Mouse (Mus musculus) thymus, postnatal 25 days (tissue): ENCODE results near the gene Vmac.
A peak's percentile ranks its signal among the peaks of the same experiment; 100 is the strongest.

Experiments used
- DNase-seq: peaks from one replicate; pipeline ENCODE4 v3.0.0; 2022

Gene Vmac

DNA sequence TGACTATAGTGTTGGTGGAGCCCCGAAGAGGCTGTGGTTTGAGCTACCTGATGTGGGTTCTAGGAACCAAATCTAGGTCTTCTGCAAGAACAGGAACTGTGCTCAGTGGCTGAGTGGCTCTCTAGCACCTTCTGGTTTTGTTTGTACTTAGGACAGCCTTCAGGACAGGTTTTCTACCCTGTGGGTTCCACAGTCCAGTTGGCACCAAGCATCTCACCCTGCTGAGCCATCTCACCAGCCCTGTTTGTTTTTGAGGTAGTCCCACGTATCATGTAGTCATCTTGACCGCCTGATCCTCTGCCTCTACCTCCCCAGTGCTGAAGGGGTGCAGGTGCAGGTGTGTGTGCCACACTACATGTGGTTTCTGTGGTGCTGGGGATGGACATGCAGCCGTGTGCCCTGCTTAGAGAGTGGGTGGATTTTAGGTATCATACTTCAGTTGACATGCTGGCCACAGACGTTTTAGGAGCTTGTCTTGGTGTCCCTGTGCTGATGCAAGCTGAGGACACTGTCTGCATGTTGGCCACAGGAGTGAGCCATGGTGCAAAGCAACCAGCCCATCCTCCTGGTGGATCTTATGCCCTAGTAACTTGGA lies 34.2 kb downstream of the Vmac start:
- peak; percentile 55 for DNase-seq

DNA sequence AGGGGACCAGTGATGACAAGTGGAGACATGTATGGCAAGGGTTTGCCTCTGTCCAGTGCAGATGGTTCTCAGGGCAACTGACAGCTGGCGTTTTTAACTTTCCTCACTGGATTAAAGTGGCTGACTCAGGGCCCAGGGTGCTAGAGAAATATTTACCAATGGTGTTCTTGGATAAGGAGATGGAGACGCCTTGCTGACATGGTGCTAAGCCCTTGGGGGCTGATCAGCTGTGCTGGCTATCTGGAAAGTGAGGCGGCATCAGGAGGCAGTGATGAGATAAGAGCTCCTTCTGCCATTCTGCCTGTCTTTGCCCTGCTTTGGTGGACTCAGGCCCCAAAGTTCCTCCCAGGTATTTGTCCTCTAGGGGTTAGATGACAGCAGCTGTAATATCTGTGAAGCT lies 34.9 kb downstream of the Vmac start:
- no peak for DNase-seq

- no peak for DNase-seq
These were observed 36.0 kb downstream of the Vmac start for GRCm38 (mm10) chr17:56681791-56682190.

DNA sequence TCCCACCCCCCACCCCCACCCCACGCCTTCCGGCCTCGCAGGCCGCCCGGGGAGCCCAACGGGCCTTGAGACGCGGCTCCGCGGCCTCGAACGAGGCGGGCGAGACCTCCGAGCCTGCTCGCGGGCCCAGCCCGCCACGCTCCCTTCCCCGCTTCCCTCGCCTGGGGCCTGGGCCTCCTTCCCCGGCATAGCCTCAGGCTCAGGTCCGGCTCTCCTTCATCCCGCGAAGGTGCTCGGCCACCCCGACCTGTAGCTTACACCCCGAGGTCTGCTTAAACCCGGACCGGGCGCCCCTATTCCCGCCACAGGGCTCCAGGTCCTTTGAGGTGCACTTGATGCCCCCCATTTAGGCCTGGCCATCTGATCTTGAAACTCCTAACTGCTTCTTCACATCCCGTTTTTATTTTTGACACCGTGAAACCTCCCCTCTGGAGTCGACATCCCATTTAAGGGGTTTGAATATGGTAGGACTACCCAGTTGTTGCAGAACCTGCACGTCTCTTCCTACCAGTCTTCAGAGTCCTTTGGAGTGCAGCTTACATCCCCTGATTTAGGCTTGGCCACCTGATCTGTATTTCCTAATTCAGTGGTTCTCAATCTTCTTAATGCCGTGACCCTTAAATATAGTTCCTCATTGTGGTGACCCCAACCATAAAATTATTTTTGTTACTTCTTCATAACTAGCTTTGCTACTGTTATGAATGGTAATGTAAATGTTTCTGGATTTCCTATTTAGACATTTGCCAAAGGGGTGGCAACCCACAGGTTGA lies 44.0 kb downstream of the Vmac start:
- DNase-seq, result no peak

GRCm38 (mm10) chr17:56672941-56673646 lies 44.7 kb downstream of the Vmac start, which contains the start of gene Ranbp3:
Gene Ranbp3 (plus strand): TSS chr17:56673294.
- DNase-seq, result peak; percentile 99

DNA sequence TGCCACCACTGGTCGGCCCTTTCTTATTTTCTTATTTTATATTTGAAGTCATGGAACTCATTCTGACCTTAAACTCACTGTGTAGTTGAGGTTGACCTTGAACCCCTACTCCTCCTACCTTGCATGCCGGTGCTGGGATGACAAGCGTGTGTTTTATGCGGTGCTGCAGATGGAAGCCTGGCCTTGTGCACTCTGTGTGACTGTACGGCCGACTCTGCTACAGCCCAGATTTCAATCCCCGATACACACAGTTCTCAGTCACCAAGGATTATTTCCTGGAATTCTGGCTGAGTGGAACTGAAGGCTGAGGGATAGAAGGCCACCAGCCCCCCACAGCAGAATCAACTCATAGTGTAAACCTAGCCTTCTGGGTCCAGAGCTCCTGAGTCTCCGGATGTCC lies 48.1 kb downstream of the Vmac start:
- no peak for DNase-seq

GRCm38 (mm10) chr17:56668384-56669144 lies 49.3 kb downstream of the Vmac start:
- DNase-seq, result peak; percentile 84

DNA sequence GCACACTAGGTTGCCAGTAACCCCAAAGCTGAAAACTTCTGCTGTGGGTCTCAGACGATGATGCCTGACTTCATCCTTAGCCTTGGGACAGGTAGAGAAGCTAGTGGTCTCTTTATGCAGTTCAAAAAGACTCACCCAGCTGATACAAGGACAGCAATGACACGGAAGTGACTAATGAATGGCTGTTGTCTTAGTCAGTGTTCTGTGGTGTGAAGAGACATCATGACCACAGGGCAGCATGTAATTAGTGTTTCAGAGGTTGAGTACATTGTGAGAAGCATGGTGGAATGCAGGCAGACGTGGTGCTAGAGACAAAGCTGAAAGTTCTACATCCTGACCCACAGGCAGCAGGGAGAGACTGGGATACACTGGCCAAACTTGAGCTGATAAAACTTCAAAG lies 50.2 kb downstream of the Vmac start:
- DNase-seq, result no peak

DNA sequence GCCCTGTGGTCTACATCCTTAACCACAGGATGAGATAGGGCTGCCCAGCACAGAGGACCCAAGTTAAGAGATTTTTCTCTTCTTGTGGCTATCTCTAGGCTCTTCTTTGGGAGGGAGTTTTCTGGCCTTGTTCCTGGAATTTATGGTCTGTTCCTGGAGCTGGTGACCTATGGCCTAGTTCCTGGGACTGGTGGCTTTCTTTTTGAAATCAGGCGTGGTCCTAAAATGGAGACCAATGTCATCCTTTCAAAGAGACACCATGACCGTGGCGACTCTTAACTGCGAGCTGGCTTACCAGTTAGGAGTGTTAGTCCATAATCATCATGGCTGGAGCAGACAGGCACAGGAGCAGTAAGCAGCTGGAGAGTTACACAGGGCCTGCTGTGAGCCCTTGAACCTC lies 51.4 kb downstream of the Vmac start:
- no peak for DNase-seq

DNA sequence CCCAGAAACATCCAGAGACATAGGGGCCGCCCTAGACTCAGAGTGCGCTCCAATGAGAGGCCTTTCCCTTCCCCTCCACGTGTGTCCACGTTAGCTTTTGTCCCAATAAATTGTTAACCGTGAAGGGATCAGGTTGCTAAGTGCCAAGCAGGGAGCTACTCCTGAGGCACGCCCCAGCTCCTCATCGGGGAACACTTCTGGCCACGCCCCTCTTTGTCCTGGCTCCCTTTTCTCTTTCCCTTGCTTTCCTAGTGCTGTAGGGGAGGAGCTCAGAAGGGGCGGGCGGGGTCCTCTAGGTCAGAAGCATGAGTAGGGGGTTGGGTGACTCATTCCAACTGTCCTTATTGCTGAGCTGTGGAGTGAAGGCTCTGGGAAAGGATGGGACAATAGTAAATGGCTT lies 53.5 kb downstream of the Vmac start:
- no peak for DNase-seq
